Mouse (Mus musculus) cortical plate, adult 2 months (tissue): ENCODE data around the gene Rps9. TPM values are rescaled to one million over a fixed set of nuclear protein-coding genes. Genes with fewer than 3 reads are reported as not detected.

Source experiments
- H3K27ac ChIP-seq: fragments of 200-500 bp; 2 replicates; pipeline ENCODE4 v1.5.1; 2012; ENCODE audit warnings: low read length, control low read depth, inconsistent platforms; ENCODE audit not compliant: insufficient read depth
- H3K4me1 ChIP-seq: fragments of 200-500 bp; 2 replicates; pipeline ENCODE4 v1.6.1; 2011; ENCODE audit warnings: low read length; ENCODE audit not compliant: control insufficient read depth, insufficient read depth
- H3K4me3 ChIP-seq: fragments of 200-500 bp; 2 replicates; pipeline ENCODE4 v1.5.1; 2011; ENCODE audit warnings: mild to moderate bottlenecking, low read length, control low read depth; ENCODE audit not compliant: insufficient read depth
- CTCF ChIP-seq: fragments of 200-500 bp; IDR thresholded peaks from 2 replicates; pipeline ENCODE4 v1.5.1; 2011; ENCODE audit warnings: mild to moderate bottlenecking, control low read depth, low read length; ENCODE audit not compliant: insufficient read depth; ENCODE audit errors: extremely low read depth
- POLR2A ChIP-seq: fragments of 200-500 bp; IDR thresholded peaks from 2 replicates; pipeline ENCODE4 v1.6.1; 2011; ENCODE audit warnings: mild to moderate bottlenecking, low read length, control low read depth; ENCODE audit not compliant: insufficient read depth; ENCODE audit errors: extremely low read depth
- polyA plus RNA-seq: library from polyadenylated mRNA; depleted of rRNA; stranded (reverse); fragments of >200 nt; gene quantifications from 2 replicates; pipeline ENCODE4 v1.2.3, GENCODE M21; 2012

Gene Rps9
- polyA plus RNA-seq, 1 experiment, result 938 TPM

GRCm38 (mm10) chr7:3676371-3676770, 27.4 kb upstream of the Rps9 start:
- Histone ChIP-seq H3K4me3 (no peak overlapping the region), H3K4me1 (no peaks in the 10 kb centered on the region)
- no peak for TF ChIP-seq POLR2A
- no peak for TF ChIP-seq CTCF

GRCm38 (mm10) chr7:3677342-3677741, 26.5 kb upstream of the Rps9 start, which contains the start of gene Tmc4:
Tmc4 (minus strand) TSS chr7:3677553.
- no peak within 1 kb of the TSS for H3K4me3 ChIP-seq
- TF ChIP-seq CTCF (no peak), POLR2A (no peak)

More at GRCm38 (mm10) chr7:3676371-3676770, 27.4 kb upstream of the Rps9 start:
- H3K27ac ChIP-seq, result no peak overlapping the region

GRCm38 (mm10) chr7:3683908-3684550, 19.8 kb upstream of the Rps9 start:
- no peak overlapping the region for H3K4me3 ChIP-seq
- peak overlapping the region; percentile 88 for H3K27ac ChIP-seq
- H3K4me1 ChIP-seq, result peaks cover 8% of the 10 kb centered on the region; the same call in 1 of the 2 replicates
- TF ChIP-seq POLR2A (0 out of 2 replicates have a peak, but pooled peaks have one; percentile 9), CTCF (no peak)

More at GRCm38 (mm10) chr7:3677342-3677741, 26.5 kb upstream of the Rps9 start, which contains the start of gene Tmc4:
- no peaks in the 10 kb centered on the region for H3K4me1 ChIP-seq
- H3K27ac ChIP-seq, result no peak within 1 kb of the TSS

- peaks cover 8% of the 10 kb centered on the region; the same call in 1 of the 2 replicates for H3K4me1 ChIP-seq
- H3K27ac ChIP-seq, result peak overlapping the region; percentile 88
- no peak overlapping the region for H3K4me3 ChIP-seq
- TF ChIP-seq POLR2A (no peak), CTCF (no peak)
Measured at GRCm38 (mm10) chr7:3684698-3685097, 19.1 kb upstream of the Rps9 start.

GRCm38 (mm10) chr7:3685400-3686187, 18.2 kb upstream of the Rps9 start:
- no peak for TF ChIP-seq POLR2A
- no peak for TF ChIP-seq CTCF
- Histone ChIP-seq H3K4me1 (peaks cover 8% of the 10 kb centered on the region; the same call in 1 of the 2 replicates), H3K4me3 (no peak overlapping the region), H3K27ac (no peak overlapping the region)

- TF ChIP-seq POLR2A (no peak), CTCF (no peak)
- Histone ChIP-seq H3K4me3 (peak overlapping the region; percentile 53), H3K27ac (no peak overlapping the region), H3K4me1 (no peaks in the 10 kb centered on the region)
Measured at GRCm38 (mm10) chr7:3691919-3692318, 11.9 kb upstream of the Rps9 start.

- Histone ChIP-seq H3K4me1 (no peaks in the 10 kb centered on the region), H3K4me3 (peak within 1 kb of the TSS; percentile 53), H3K27ac (peak within 1 kb of the TSS; percentile 29)
- TF ChIP-seq CTCF, result no peak
Measured at GRCm38 (mm10) chr7:3692382-3692986, 11.3 kb upstream of the Rps9 start, which contains the start of gene Tsen34. Tsen34 (plus strand) TSS chr7:3692863.

- no peaks in the 10 kb centered on the region for H3K4me1 ChIP-seq
- peak within 1 kb of the TSS; percentile 29 for H3K27ac ChIP-seq
- TF ChIP-seq POLR2A (peak; percentile 83), CTCF (no peak)
- peak within 1 kb of the TSS; percentile 53 for H3K4me3 ChIP-seq
Measured at GRCm38 (mm10) chr7:3692987-3693808, 10.6 kb upstream of the Rps9 start, which contains the start of gene Mboat7. Mboat7 (minus strand) TSS chr7:3693523.

GRCm38 (mm10) chr7:3693809-3694075, 10.1 kb upstream of the Rps9 start:
- H3K27ac ChIP-seq, result peak overlapping the region; percentile 7
- no peak for TF ChIP-seq CTCF
- no peak for TF ChIP-seq POLR2A
- H3K4me3 ChIP-seq, result peak overlapping the region; percentile 53
- H3K4me1 ChIP-seq, result no peaks in the 10 kb centered on the region
